Mouse (Mus musculus): ENCODE data around the gene Fbxw9. TPM values are rescaled to one million over a fixed set of nuclear protein-coding genes. Genes with fewer than 3 reads are reported as not detected.

The Fbxw9 gene
- polyA plus RNA-seq, 1 experiment from 2014 or later, result 37.4 TPM

DNA sequence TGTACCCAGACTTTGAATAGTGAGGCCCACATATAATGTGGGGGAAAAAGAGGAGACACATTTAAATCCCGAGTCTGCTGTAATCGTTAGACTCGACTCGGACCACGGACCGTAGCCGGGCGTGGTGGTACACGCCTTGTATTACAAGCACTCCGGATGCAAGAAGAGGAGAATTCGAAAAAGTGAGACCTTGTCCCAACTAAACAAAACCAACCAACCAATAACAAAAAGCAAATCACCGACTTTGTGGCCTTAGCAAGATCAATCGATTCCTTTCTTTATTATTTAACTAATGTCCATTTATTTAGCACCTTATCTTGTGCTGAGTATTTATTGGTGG is 32.4 kb upstream of the Fbxw9 start:
- WGBS, result under 1% methylated on average over 13 of the region's 13 CpGs
- peaks cover 46% of the 10 kb centered on the region for H3K36me3 ChIP-seq
- H3K4me1 ChIP-seq, result peaks cover 36% of the 10 kb centered on the region
- H3K4me3 ChIP-seq (replicated peaks), result peak overlapping the region; percentile 98
- H3K27me3 ChIP-seq, result no peaks in the 10 kb centered on the region
- H3K27ac ChIP-seq (replicated peaks), result peak overlapping the region; percentile 92
- H3K9ac ChIP-seq, result peak overlapping the region; percentile 100
- no peak for ATAC-seq (ENCODE audit: insufficient number of reproducible peaks, low FRiP score, low TSS enrichment, low read depth)
- peak overlapping the region; percentile 88 for H3K4me2 ChIP-seq (replicated peaks)
- H3K9me3 ChIP-seq (replicated peaks), result no peaks in the 10 kb centered on the region

DNA sequence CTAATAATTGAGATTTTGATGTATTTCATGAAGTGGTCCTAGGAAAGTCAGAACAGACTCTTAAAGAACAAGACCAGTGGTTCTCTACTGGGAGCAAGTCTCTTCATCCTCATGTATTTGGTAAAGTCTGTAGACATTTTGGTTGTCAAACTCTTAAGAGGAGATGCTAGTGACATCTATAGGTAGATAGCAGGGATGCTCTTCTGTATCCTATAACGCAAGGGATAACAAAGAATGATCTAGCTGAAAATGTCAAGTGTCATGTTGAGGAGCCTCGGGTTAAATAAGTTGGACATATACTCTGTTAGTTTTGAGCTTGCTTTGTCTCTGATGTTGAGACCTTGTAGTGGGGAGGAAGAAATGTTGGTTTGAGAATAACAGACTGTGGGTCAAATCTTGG is 31.9 kb upstream of the Fbxw9 start:
- H3K4me3 ChIP-seq (replicated peaks), result peak overlapping the region; percentile 98
- no peaks in the 10 kb centered on the region for H3K9me3 ChIP-seq (replicated peaks)
- ATAC-seq (ENCODE audit: insufficient number of reproducible peaks, low FRiP score, low TSS enrichment, low read depth), result no peak
- peaks cover 48% of the 10 kb centered on the region for H3K36me3 ChIP-seq
- peak overlapping the region; percentile 100 for H3K9ac ChIP-seq
- H3K27ac ChIP-seq (replicated peaks), result no peak overlapping the region
- 19% methylated on average over 2 of the region's 2 CpGs for WGBS
- H3K27me3 ChIP-seq, result no peaks in the 10 kb centered on the region
- peaks cover 36% of the 10 kb centered on the region for H3K4me1 ChIP-seq
- H3K4me2 ChIP-seq (replicated peaks), result peak overlapping the region; percentile 88

DNA sequence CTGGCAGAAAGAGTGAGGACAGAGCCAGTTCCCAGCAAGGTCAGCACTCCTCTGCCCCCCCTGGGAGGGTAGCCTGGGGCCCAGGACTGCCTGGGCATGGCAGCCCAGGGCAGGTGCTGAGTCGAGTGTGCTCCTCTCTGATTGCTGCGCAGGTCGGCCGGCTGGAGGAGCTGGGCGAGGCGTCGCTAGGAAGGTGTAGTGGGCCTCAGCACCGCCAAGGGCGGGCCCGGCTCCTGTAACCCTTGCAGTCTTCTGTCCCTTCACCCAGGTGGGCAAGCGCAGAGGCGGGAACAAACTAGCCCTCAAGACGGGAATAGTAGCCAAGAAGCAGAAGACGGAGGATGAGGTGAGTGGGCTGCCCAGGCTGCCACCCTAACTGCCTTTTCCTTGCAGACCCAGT is 30.6 kb upstream of the Fbxw9 start:
- Histone ChIP-seq H3K27me3 (no peaks in the 10 kb centered on the region), H3K4me2 (replicated peaks) (no peak overlapping the region)

DNA sequence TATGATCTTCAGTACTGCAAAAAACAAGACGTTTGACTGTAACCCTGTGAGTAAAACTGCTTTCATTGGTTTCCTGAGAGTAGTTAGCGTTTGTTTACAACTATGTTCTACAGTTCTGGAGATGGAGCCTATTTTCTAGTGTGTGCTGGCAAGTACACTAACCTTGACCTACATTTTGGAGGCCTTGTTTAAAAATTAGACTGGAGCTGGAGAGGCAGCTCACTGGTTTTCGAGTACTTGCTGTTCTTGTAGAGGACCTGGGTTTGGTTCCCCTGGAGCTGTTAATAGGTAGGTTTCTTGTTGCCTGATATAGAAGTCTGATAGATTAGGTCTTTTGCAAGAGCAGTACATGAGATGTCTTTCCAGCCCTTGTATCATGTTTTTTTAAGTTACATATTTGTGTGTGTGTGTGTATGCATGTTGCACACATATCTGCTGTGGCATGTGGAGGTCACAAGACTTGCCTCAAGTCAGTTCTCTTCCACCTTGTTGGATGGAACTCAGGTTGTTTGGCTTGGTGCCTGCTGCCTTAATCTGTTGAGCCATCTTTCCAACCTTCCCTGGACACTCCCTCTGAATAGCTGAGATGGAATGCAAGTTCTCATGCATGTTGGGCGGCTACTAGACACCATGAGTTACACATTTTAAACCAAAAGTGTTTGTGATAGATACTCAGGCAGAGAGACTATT is 27.1 kb upstream of the Fbxw9 start:
- Histone ChIP-seq H3K27ac (replicated peaks) (no peak overlapping the region), H3K4me3 (replicated peaks) (no peak overlapping the region), H3K27me3 (no peaks in the 10 kb centered on the region), H3K36me3 (peaks cover 46% of the 10 kb centered on the region), H3K4me2 (replicated peaks) (no peak overlapping the region), H3K9me3 (replicated peaks) (no peaks in the 10 kb centered on the region), H3K9ac (no peak overlapping the region), H3K4me1 (peaks cover 29% of the 10 kb centered on the region)
- WGBS, result 80% methylated on average over 4 of the region's 4 CpGs
- no peak for ATAC-seq (ENCODE audit: insufficient number of reproducible peaks, low FRiP score, low TSS enrichment, low read depth)

More for the DNA sequence above, 30.6 kb upstream of the Fbxw9 start:
- no peak for ATAC-seq (ENCODE audit: insufficient number of reproducible peaks, low FRiP score, low TSS enrichment, low read depth)
- Histone ChIP-seq H3K27ac (replicated peaks) (no peak overlapping the region), H3K4me3 (replicated peaks) (peak overlapping the region; percentile 98; the same call in 1 of the 2 replicates), H3K9ac (no peak overlapping the region), H3K4me1 (peaks cover 31% of the 10 kb centered on the region), H3K36me3 (peaks cover 46% of the 10 kb centered on the region), H3K9me3 (replicated peaks) (no peaks in the 10 kb centered on the region)
- WGBS, result 85% methylated on average over 14 of the region's 14 CpGs

DNA sequence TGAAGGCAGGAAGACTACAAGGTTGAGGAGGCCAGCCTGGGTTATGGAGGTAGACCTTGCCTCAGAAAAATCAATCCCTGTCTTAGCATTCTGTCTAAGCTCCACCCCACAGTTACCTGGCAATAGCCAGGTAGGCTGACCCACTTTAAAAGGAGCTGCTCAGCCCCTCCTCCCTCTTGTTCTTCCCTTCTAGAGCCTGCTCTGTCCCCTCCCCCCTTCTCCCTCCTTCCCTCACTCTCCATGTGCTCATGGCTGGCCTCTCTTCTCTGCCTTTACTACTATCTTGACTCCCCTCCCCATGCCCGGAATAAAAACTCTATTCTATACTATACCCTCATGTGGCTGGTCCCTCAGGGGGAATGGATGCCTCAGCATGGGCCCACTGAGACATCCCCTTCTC is 26.0 kb upstream of the Fbxw9 start:
- Histone ChIP-seq H3K4me2 (replicated peaks) (no peak overlapping the region), H3K9ac (no peak overlapping the region), H3K9me3 (replicated peaks) (no peaks in the 10 kb centered on the region), H3K4me1 (peaks cover 27% of the 10 kb centered on the region), H3K27me3 (no peaks in the 10 kb centered on the region), H3K27ac (replicated peaks) (0 out of 2 replicates have a peak overlapping the region, but pooled peaks have one; percentile 28), H3K4me3 (replicated peaks) (no peak overlapping the region), H3K36me3 (peaks cover 46% of the 10 kb centered on the region)
- 52% methylated on average over 1 of the region's 1 CpGs for WGBS
- ATAC-seq (ENCODE audit: insufficient number of reproducible peaks, low FRiP score, low TSS enrichment, low read depth), result no peak

DNA sequence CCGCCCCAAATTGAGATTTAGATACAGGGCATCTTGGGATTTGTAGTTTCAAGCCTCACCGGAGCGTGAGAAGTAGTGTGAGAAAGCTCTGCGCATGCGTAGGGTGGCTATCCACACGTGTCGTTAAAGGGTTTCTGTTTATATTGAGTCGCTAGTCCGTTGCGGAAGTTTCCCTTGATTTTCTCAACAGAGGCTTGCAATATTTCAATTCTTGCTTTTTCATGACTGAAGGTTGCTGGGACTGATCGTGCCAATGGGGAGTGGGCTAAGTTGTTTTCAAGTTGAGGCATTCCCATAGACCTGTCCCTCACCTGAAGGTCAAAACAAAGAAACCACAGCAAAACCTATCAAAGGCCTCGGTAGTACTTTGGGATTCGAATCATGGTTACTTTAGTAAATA is 25.1 kb upstream of the Fbxw9 start:
- Histone ChIP-seq H3K36me3 (peaks cover 39% of the 10 kb centered on the region), H3K9me3 (replicated peaks) (no peaks in the 10 kb centered on the region), H3K4me3 (replicated peaks) (peak overlapping the region; percentile 82), H3K9ac (0 out of 2 replicates have a peak overlapping the region, but pooled peaks have one; percentile 66), H3K27ac (replicated peaks) (peak overlapping the region; percentile 100), H3K27me3 (no peaks in the 10 kb centered on the region), H3K4me1 (peaks cover 26% of the 10 kb centered on the region), H3K4me2 (replicated peaks) (peak overlapping the region; percentile 87)
- WGBS, result 3% methylated on average over 13 of the region's 13 CpGs
- no peak for ATAC-seq (ENCODE audit: insufficient number of reproducible peaks, low FRiP score, low TSS enrichment, low read depth)

DNA sequence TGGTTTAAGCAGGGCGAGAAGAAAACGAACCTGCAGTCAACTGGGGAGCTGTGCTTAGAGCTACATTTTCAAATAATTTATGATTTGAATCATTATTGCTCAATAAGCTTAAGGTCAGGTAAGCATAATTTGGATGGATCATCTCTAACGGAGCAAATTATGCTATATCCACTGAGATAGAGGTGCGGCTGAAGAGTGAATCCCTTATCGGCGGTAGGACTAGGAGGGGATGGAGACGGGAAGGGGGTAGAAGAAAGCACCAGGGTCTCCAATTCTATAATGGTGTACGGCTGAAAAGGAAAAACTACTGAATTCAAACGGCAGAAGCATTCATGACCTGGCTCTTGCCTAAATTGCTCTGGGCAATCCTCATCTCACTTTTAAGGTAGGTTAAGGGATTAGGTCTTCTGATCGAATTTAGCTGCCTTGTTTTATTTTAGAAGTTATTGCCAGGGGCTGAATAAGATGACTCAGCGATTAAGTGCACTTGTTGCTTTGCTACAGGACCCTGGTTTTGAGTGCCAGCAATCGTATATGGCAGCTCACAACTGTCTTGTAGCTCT is 24.6 kb upstream of the Fbxw9 start:
- Histone ChIP-seq H3K4me3 (replicated peaks) (peak overlapping the region; percentile 82), H3K27ac (replicated peaks) (peak overlapping the region; percentile 100), H3K4me1 (peaks cover 26% of the 10 kb centered on the region), H3K9ac (peak overlapping the region; percentile 66), H3K36me3 (peaks cover 35% of the 10 kb centered on the region), H3K9me3 (replicated peaks) (no peaks in the 10 kb centered on the region), H3K27me3 (no peaks in the 10 kb centered on the region), H3K4me2 (replicated peaks) (peak overlapping the region; percentile 87)
- WGBS, result 4% methylated on average over 12 of the region's 12 CpGs
- no peak for ATAC-seq (ENCODE audit: insufficient number of reproducible peaks, low FRiP score, low TSS enrichment, low read depth)

DNA sequence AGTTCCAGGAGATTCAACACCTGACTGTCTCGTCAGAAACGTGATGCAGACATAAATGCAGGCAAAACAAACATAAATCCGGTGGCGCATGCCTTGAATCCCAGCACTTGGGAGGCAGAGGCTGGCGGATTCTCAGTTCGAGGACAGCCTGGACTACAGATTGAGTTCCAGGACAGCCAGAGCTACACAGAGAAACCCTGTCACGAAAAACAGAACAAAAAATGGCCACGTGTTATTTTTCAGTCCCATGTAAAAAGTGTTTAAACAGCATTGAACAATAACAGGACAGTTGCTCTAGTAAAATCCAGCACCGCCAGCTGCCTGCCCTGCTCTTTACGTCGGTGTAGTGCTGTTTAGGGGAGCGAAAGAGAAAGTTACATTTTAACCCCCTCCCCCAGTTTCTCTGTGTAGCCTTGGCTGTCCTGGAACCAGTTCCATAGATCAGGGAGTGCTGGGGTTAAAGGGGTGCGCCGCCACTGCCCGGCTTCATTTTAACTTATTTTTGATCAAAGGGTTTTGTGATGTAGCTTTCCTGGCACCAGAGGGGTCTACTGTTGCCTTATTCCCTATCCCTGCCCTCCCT is 24.0 kb upstream of the Fbxw9 start:
- WGBS, result under 1% methylated on average over 15 of the region's 15 CpGs
- no peaks in the 10 kb centered on the region for H3K9me3 ChIP-seq (replicated peaks)
- H3K4me2 ChIP-seq (replicated peaks), result peak overlapping the region; percentile 87
- peaks cover 26% of the 10 kb centered on the region for H3K4me1 ChIP-seq
- H3K27me3 ChIP-seq, result no peaks in the 10 kb centered on the region
- H3K36me3 ChIP-seq, result peaks cover 36% of the 10 kb centered on the region
- ATAC-seq (ENCODE audit: insufficient number of reproducible peaks, low FRiP score, low TSS enrichment, low read depth), result 0 out of 2 replicates have a peak, but pooled peaks have one; percentile 2
- H3K4me3 ChIP-seq (replicated peaks), result peak overlapping the region; percentile 82
- H3K9ac ChIP-seq, result peak overlapping the region; percentile 66
- H3K27ac ChIP-seq (replicated peaks), result peak overlapping the region; percentile 100

DNA sequence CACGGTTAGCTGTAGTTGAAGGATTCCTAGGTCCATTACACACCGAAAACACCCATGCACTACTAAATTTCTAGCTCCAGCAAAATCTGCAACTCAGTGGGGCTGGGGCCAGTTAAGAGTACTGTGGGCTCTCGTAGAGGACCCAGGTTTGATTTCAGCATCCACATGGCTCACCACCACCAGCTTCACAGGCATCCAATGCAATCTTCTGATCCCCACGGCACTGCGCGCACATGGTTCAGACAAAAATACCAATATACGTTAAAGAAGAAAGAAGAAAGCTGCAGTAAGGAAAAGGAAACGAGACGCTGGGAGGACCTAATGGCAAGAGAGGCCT is 23.5 kb upstream of the Fbxw9 start:
- peaks cover 37% of the 10 kb centered on the region for H3K36me3 ChIP-seq
- under 1% methylated on average over 9 of the region's 9 CpGs for WGBS
- no peaks in the 10 kb centered on the region for H3K27me3 ChIP-seq
- peak overlapping the region; percentile 82 for H3K4me3 ChIP-seq (replicated peaks)
- peaks cover 28% of the 10 kb centered on the region for H3K4me1 ChIP-seq
- H3K4me2 ChIP-seq (replicated peaks), result peak overlapping the region; percentile 87
- peak overlapping the region; percentile 100 for H3K27ac ChIP-seq (replicated peaks)
- peak overlapping the region; percentile 66 for H3K9ac ChIP-seq
- no peaks in the 10 kb centered on the region for H3K9me3 ChIP-seq (replicated peaks)
- peak; percentile 9; the same call in 1 of the 2 replicates for ATAC-seq (ENCODE audit: insufficient number of reproducible peaks, low FRiP score, low TSS enrichment, low read depth)

DNA sequence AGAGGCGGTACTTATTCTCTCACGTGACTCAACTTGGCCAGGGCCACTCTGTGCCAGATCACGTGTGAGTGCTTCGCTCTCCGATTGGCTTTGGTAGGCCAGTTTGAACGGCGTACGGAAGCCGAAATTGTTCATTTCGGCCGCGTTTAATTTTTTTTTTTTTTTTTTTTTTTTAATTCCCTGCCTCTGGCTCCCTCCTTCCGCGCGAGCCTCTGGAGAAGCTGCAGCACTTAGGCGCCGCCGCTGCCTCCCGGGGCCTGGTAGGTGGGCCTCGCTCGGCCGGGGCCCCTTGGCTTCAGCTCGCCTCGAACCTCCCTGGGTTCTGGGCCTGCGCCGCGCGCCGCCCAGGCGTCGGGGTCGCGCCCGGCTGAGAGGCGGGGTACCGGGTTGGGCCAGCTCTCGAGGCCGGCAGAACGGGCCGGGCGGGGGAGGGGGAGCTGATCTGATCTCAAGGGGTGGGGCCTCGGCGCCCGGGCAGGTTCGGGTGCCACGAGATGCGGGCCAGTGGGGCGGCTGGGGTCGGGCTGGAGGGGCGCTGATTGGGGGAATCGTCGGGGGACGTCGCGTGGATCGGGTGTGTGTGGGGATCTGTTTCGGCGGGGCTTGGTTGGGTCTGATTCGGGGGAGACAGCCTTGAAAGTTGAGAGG is 23.0 kb upstream of the Fbxw9 start, which contains the start of gene Tnpo2:
TSS of gene Tnpo2 (plus strand) at position 198 of the 648 bp plus-strand sequence.
- peak within 1 kb of the TSS; percentile 100 for H3K27ac ChIP-seq (replicated peaks)
- H3K4me3 ChIP-seq (replicated peaks), result peak within 1 kb of the TSS; percentile 82
- H3K27me3 ChIP-seq, result no peaks in the 10 kb centered on the region
- peak within 1 kb of the TSS; percentile 89 for H3K9ac ChIP-seq
- peak; percentile 92 for ATAC-seq (ENCODE audit: insufficient number of reproducible peaks, low FRiP score, low TSS enrichment, low read depth)
- under 1% methylated on average over 58 of the region's 59 CpGs for WGBS
- no peaks in the 10 kb centered on the region for H3K9me3 ChIP-seq (replicated peaks)
- H3K4me2 ChIP-seq (replicated peaks), result peak within 1 kb of the TSS; percentile 87
- peaks cover 29% of the 10 kb centered on the region for H3K4me1 ChIP-seq
- H3K36me3 ChIP-seq, result peaks cover 37% of the 10 kb centered on the region

DNA sequence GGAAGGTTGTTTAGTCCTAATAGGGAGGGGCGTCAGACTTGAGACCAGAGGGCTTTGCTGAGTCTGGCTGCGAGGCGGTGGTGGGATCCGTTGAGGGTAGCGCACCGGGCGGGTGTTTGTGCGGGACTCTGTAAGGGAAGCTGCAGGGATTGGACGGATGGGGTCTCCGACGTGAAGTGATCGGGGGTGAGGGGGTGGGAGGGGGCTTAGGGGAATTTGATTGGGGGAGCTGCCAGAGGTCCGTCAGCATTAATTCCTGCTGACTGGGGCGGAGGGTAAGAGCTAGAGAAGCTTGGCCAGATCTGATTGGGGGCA is 22.5 kb upstream of the Fbxw9 start:
- peak overlapping the region; percentile 82 for H3K4me3 ChIP-seq (replicated peaks)
- WGBS, result 1% methylated on average over 14 of the region's 14 CpGs
- H3K4me2 ChIP-seq (replicated peaks), result peak overlapping the region; percentile 87
- peak; percentile 68 for ATAC-seq (ENCODE audit: insufficient number of reproducible peaks, low FRiP score, low TSS enrichment, low read depth)
- H3K9ac ChIP-seq, result peak overlapping the region; percentile 89
- no peaks in the 10 kb centered on the region for H3K9me3 ChIP-seq (replicated peaks)
- no peaks in the 10 kb centered on the region for H3K27me3 ChIP-seq
- H3K36me3 ChIP-seq, result peaks cover 35% of the 10 kb centered on the region
- H3K27ac ChIP-seq (replicated peaks), result peak overlapping the region; percentile 100
- H3K4me1 ChIP-seq, result peaks cover 29% of the 10 kb centered on the region
